Mouse (Mus musculus) brain, embryonic 14.5 days (tissue): ENCODE measurements at regions not wholly inside any gene's neighbourhood (a gene's known extent, or its start where the extent isn't known, plus 50 kb on each side); places are given as distances from the start of the nearest gene placed in this dataset.

ENCODE experiments used
- CTCF ChIP-seq: fragments of 200-500 bp; IDR thresholded peaks from 2 replicates; pipeline ENCODE4 v1.5.1; 2012; ENCODE audit warnings: inconsistent platforms, mild to moderate bottlenecking, moderate library complexity, borderline replicate concordance; ENCODE audit not compliant: insufficient read depth, insufficient read length; ENCODE audit errors: extremely low read depth
- POLR2A ChIP-seq: fragments of 200-500 bp; IDR thresholded peaks from 2 replicates; pipeline ENCODE4 v1.6.1; 2012; ENCODE audit warnings: mild to moderate bottlenecking, inconsistent platforms, borderline replicate concordance; ENCODE audit not compliant: poor library complexity, insufficient read depth, insufficient read length, severe bottlenecking; ENCODE audit errors: extremely low read depth

GRCm38 (mm10) chr15:70641051-70641552 is 3193.3 kb upstream of the Gm6569 start:
- no peak for TF ChIP-seq POLR2A
- no peak for TF ChIP-seq CTCF
